Mouse (Mus musculus) liver, embryonic 14.5 days (tissue): ENCODE measurements around the gene Dlg1. TPM values are rescaled to one million over a fixed set of nuclear protein-coding genes. Genes with fewer than 3 reads are reported as not detected.
A peak's percentile ranks its signal among the peaks of the same experiment; 100 is the strongest.

ENCODE experiments used
- ATAC-seq: fragments of 200-750 bp; cut with Nextera tagmentation; 2 replicates; pipeline ENCODE4 v1.8.0; 2017; ENCODE audit warnings: moderate number of reproducible peaks, mild to moderate bottlenecking, moderate library complexity; ENCODE audit not compliant: insufficient read depth
- DNase-seq, 3 experiments: peaks; one replicate each; pipeline ENCODE4 v3.0.0-alpha.2; 2012 to 2013; ENCODE audit warnings: low read depth in 3 of 3, low spot score in 3 of 3
- H3K27ac ChIP-seq: fragments of 300-500 bp; sonication (generic); 2 replicates; pipeline ENCODE4 v1.5.1; 2014; ENCODE audit warnings: moderate library complexity, mild to moderate bottlenecking, control low read depth, inconsistent platforms
- H3K27me3 ChIP-seq: fragments of 300-500 bp; sonication (generic); 2 replicates; pipeline ENCODE4 v1.6.1; 2014; ENCODE audit warnings: mild to moderate bottlenecking, low read length, moderate library complexity; ENCODE audit not compliant: control insufficient read depth, insufficient read depth
- H3K36me3 ChIP-seq: fragments of 300-500 bp; sonication (generic); replicated peaks from 2 replicates; pipeline ENCODE4 v1.6.1; 2014; ENCODE audit warnings: low read depth; ENCODE audit not compliant: control insufficient read depth, insufficient read depth
- H3K4me1 ChIP-seq, 2 experiments: fragments of 200-500 bp in 1 of 2; fragments of 300-500 bp in 1 of 2; sonication (generic) in 1 of 2; replicated peaks; 2 replicates each; pipeline ENCODE4 v1.6.1; 2012 to 2014; ENCODE audit warnings: antibody characterized with exemption in 1 of 2, inconsistent platforms in 1 of 2, low read length in 1 of 2; ENCODE audit not compliant: control insufficient read depth in 2 of 2, insufficient read depth in 2 of 2
- H3K4me2 ChIP-seq: fragments of 300-500 bp; sonication (generic); 2 replicates; pipeline ENCODE4 v1.6.1; 2014; ENCODE audit warnings: low read depth, mild to moderate bottlenecking, control low read depth, moderate library complexity
- H3K4me3 ChIP-seq, 2 experiments: fragments of 200-500 bp in 1 of 2; fragments of 300-500 bp in 1 of 2; sonication (generic) in 1 of 2; 2 replicates each; pipeline ENCODE4 v1.5.1; 2012 to 2014; ENCODE audit warnings: low read depth in 2 of 2, low read length in 2 of 2, mild to moderate bottlenecking in 2 of 2, control low read depth in 1 of 2, inconsistent platforms in 1 of 2, moderate library complexity in 1 of 2; ENCODE audit not compliant: insufficient read depth in 1 of 2
- H3K9ac ChIP-seq: fragments of 300-500 bp; sonication (generic); replicated peaks from 2 replicates; pipeline ENCODE4 v1.6.1; 2014; ENCODE audit warnings: mild to moderate bottlenecking, control low read depth, moderate library complexity
- H3K9me3 ChIP-seq: fragments of 300-500 bp; sonication (generic); 2 replicates; pipeline ENCODE4 v1.6.1; 2016; ENCODE audit warnings: low read length, mixed read lengths; ENCODE audit not compliant: control insufficient read depth
- CTCF ChIP-seq: IDR thresholded peaks from 2 replicates; pipeline ENCODE4 v1.5.1; 2016; ENCODE audit warnings: antibody characterized with exemption, low read depth, control low read depth
- EP300 ChIP-seq: IDR thresholded peaks from 2 replicates; pipeline ENCODE4 v1.6.1; 2016; ENCODE audit warnings: antibody characterized with exemption, low read depth
- WGBS: fragments of 180-500 bp; shearing (Covaris S2); extraction: QIAGEN DNeasy Blood & Tissue Kit; methylation state at CpG from one replicate; pipeline ENCODE4 v1.1.7; 2014; ENCODE audit not compliant: insufficient replicate concordance; 5-methylcytosine and 5-hydroxymethylcytosine counted together
- polyA plus RNA-seq, 2 experiments: library from polyadenylated mRNA; depleted of rRNA in 1 of 2; stranded (reverse) in 1 of 2; unstranded in 1 of 2; fragments of >200 nt; fragmentation: Nextera tagmentation in 1 of 2; extraction: Ambion mirVana in 1 of 2; gene quantifications; 2 replicates each; pipeline versions ENCODE4 v1.2.1 to v1.2.3; 2012 to 2014

Dlg1 gene
- polyA plus RNA-seq, 2 experiments = 7.3 to 12.9 TPM

- Histone ChIP-seq H3K9ac (no peak overlapping the region), H3K9me3 (no peaks in the 10 kb centered on the region), H3K4me1 (peaks cover 8 to 15% of the 10 kb centered on the region in 2 experiments; a peak in 3 of 4 replicates), H3K27ac (no peak overlapping the region), H3K4me2 (no peak overlapping the region), H3K27me3 (no peaks in the 10 kb centered on the region; the same call in 1 of the 2 replicates), H3K4me3 (no peak overlapping the region), H3K36me3 (no peaks in the 10 kb centered on the region)
- TF ChIP-seq EP300 = no peak
- no peak for TF ChIP-seq CTCF
- no peak for ATAC-seq
- DNase-seq = no peak
- WGBS = 70% methylated on average over 6 of the region's 6 CpGs
Measured at GRCm38 (mm10) chr16:31619675-31620335, 43.4 kb upstream of the Dlg1 start.

DNA sequence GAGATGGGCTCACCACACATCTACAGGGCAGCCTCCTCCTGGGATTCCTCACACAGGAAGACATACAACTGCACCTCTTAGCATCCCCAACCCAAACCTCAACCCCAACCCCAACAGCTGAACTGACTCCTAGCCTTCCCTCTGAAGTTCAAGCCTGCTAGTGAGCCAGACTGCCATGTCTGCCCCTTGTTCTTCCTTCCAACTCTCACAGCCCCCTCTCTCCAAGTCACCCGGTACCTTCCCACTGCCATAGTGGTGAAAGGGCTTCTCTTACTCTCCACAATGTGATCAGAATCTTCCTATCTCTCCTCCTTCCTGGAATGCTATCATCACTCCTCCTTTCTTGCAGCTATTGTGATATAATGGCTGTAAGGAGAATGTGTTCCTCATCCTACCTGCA is 40.9 kb upstream of the Dlg1 start:
- no peak overlapping the region for H3K27ac ChIP-seq
- no peak for TF ChIP-seq EP300
- TF ChIP-seq CTCF = no peak
- H3K4me2 ChIP-seq = no peak overlapping the region
- peaks cover 17 to 31% of the 10 kb centered on the region in 2 experiments; a peak in 3 of 4 replicates for H3K4me1 ChIP-seq
- H3K36me3 ChIP-seq = no peaks in the 10 kb centered on the region
- ATAC-seq (no peak), DNase-seq (no peak)
- WGBS = 83% methylated on average over 1 of the region's 1 CpGs
- no peaks in the 10 kb centered on the region for H3K27me3 ChIP-seq
- H3K9ac ChIP-seq = no peak overlapping the region
- no peaks in the 10 kb centered on the region for H3K9me3 ChIP-seq
- no peak overlapping the region for H3K4me3 ChIP-seq

DNA sequence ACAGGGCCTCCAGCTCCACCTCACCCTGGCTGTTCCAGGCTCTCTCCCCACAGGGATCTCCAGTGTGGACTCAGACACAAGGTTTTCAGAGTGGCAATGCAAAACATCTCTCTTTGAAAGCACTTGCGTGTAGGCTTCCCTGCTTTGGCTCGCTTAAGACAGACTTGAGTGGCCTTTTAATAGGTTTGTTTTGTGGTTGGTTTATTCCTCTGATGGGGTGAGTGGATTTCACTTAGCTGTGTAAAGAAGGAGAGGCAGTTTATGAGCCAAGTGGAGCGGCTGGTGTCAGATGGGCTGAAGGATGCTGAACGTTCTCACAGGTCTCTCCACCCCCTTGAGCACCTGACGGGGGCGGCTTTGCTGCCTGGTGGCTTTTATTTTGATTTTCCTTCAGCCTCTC is 40.1 kb upstream of the Dlg1 start:
- Histone ChIP-seq H3K9me3 (no peaks in the 10 kb centered on the region), H3K9ac (no peak overlapping the region), H3K27ac (no peak overlapping the region), H3K36me3 (no peaks in the 10 kb centered on the region), H3K4me3 (no peak overlapping the region), H3K4me1 (peaks cover 17 to 31% of the 10 kb centered on the region in 2 experiments; a peak in 3 of 4 replicates), H3K27me3 (no peaks in the 10 kb centered on the region), H3K4me2 (no peak overlapping the region)
- TF ChIP-seq CTCF (no peak), EP300 (no peak)
- WGBS = 79% methylated on average over 6 of the region's 6 CpGs
- DNase-seq (no peak), ATAC-seq (no peak)

GRCm38 (mm10) chr16:31624749-31625148 is 38.5 kb upstream of the Dlg1 start:
- H3K9me3 ChIP-seq = no peaks in the 10 kb centered on the region
- no peaks in the 10 kb centered on the region for H3K36me3 ChIP-seq
- ATAC-seq (peak; percentile 83), DNase-seq (peak; percentile 38 to 75 (median 61))
- no peak overlapping the region for H3K4me3 ChIP-seq
- TF ChIP-seq EP300 = no peak
- no peak for TF ChIP-seq CTCF
- H3K9ac ChIP-seq = no peak overlapping the region
- no peak overlapping the region; the same call in 1 of the 2 replicates for H3K27ac ChIP-seq
- peaks cover 17 to 31% of the 10 kb centered on the region in 2 experiments; a peak in 3 of 4 replicates for H3K4me1 ChIP-seq
- 19% methylated on average over 1 of the region's 1 CpGs for WGBS
- no peaks in the 10 kb centered on the region for H3K27me3 ChIP-seq
- H3K4me2 ChIP-seq = no peak overlapping the region; the same call in 1 of the 2 replicates

GRCm38 (mm10) chr16:31626331-31626730 is 36.9 kb upstream of the Dlg1 start:
- ATAC-seq (no peak), DNase-seq (no peak)
- Histone ChIP-seq H3K9ac (no peak overlapping the region), H3K27me3 (no peaks in the 10 kb centered on the region), H3K4me3 (no peak overlapping the region), H3K36me3 (no peaks in the 10 kb centered on the region), H3K27ac (no peak overlapping the region), H3K9me3 (no peaks in the 10 kb centered on the region), H3K4me1 (peaks cover 17 to 33% of the 10 kb centered on the region in 2 experiments; a peak in 3 of 4 replicates), H3K4me2 (no peak overlapping the region)
- TF ChIP-seq CTCF (no peak), EP300 (no peak)
- WGBS = 65% methylated on average over 6 of the region's 6 CpGs
